Mouse (Mus musculus) gastrocnemius, postnatal 36 days (tissue): ENCODE measurements around the gene Fam168a. TPM values are rescaled to one million over a fixed set of nuclear protein-coding genes. Genes with fewer than 3 reads are reported as not detected.
"Not testable (repeated sequence)": the region's sequence is repeated elsewhere in the genome, so short reads cannot be mapped to it uniquely, and the experiment has no call there.

ENCODE experiments used
- DNase-seq, 2 experiments: peaks; one replicate each; pipeline ENCODE4 v3.0.0; 2022
- intact Hi-C: fragments of 180-260 bp; cut with DNase I; formaldehyde crosslinking; loops from one replicate; pipeline ENCODE4 v1.15.1; 2025
- total RNA-seq, 2 experiments: library from RNA; stranded (reverse); gene quantifications; 2 replicates each; pipeline ENCODE4 v1.2.3; 2021

Gene Fam168a
- total RNA-seq, 2 experiments from 2014 or later, result 33.8 to 37.1 TPM

DNA sequence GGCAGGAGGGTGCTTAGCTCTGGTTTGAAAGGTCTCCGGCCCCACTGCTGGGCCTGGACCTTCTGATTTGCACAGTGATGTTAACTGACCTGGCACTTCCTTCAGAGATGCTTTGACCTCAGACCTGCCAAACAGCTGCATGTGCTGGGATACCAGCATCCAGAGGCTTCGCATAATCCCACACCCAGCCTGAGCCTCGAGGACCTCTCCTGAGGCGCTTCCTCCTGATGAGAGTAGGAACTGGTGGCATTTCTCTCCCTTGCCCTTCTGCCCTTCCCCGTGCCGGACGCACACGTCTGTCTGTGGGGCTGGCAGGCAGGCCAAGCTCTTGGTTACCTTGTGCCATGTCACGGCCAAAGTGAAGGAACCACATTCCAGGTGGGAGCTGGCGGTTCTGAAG lies 130.2 kb downstream of the Fam168a start:
- DNase-seq, result no peak
- intact Hi-C loops, result no loop called here

DNA sequence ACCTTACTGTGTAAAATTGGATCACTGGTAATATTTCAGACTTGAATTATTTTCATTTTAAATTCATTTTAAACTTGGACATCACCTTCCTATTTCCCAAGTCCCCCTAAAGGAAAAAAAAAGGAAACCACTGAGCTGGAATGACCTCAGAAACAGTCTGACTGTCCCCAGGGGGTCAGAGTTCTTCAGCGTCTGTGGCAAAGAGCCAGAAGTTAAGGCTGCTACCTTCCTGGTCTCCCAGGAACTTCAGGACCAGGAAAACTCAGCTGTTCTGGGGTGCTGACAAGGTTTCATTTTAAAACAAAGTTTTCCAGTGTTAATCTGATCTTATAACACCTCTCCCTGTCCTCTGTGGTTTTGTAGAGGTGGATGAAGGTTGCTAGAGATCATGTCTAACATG lies 131.3 kb downstream of the Fam168a start:
- DNase-seq, result no peak
- intact Hi-C loops, result no loop called here

DNA sequence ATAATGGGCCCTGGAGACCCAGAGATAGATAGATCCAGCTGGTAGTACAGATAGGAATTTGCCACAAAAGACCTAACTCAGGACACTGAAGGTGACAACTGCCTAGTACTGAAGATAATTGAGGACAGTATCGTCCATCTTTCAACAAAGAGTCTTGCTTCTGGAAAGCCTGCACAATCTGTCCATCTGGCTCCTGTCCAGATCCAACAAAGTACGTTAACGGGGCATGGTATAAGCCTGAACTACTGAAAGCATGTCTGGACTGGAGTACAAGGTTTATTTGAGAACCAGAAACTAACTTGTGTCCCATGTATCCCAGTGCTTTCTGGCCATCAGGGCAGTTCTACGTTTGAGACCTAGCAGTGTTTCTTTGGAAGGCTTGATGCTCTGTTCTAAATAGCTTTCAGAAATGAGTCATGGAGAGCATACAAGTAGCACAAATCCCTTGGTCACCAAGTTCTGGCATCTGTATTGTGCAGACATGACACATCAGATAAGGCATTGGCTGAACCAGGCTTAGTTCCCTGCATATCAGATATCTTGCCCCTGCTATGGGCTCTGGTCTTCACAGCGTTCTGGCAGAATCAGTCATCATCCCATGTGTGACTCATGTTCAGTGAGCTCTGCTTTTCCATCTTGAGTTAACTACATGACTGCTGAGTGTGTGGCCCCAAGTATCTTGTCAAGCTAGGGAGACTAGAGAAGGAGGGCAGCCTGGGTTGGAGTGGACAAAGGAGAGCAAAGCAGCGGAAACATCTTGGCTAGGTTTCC lies 133.4 kb downstream of the Fam168a start:
- no peak for DNase-seq
- intact Hi-C loops, result no loop called here

DNA sequence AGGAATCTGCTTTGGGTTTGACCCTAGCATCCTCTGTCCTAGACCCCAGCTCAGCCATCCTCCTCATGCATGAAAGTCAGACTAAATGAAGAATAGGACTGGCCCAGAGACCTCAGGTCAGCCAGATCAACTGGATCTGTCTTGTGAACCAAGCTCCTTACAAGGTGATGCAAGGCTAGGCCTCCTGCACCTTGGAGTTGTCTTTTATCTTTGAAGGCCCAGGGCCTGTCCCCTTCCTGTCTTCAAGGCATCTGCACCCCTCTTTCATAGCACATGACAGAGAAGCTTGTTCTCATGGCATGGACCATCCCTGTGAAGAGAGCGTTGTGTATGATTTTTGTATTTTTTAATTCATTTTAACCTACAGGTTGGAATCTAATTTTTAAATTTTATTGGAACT lies 134.5 kb downstream of the Fam168a start:
- intact Hi-C loops, result no loop called here
- DNase-seq, result no peak

DNA sequence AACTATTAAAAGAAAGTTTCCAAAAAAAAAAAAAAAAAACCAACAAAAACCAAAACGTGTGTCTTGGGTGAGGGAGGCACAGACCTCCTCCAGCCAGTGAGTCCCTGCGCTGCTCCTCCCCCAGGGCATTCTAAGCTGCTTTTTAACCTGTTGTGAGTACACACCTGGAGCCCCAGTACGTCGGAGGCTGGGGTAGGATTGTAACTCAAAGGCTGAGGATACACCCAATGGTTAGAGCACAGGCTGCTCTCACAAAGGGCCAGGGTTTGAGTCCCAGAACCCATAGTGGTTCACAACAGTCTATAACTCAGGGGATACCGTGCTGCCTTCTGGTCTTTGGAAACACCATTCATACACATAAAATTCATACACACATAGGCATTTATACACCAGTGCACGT lies 135.2 kb downstream of the Fam168a start:
- no peak for DNase-seq
- intact Hi-C loops, result no loop called here

DNA sequence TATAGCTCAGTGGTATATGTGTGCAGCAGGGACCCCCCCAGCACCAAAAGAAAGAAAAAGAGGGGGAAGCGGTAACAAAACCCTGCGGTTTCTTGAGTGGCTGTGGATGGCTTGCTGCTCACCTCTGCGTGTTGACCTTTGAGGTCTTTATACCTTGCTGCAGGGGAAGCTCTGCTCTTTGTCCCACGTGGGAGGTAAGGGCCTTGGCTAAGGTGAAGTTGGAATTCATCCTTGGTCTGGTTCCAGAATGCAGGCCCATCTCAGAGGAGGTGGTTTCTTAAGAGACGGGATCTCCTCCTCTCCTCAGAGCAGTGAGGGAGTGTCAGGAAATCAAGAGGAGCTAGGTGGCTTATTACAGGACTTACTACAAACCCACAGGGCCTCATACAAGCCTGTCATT lies 135.7 kb downstream of the Fam168a start:
- intact Hi-C loops, result no loop called here
- DNase-seq, result no peak

DNA sequence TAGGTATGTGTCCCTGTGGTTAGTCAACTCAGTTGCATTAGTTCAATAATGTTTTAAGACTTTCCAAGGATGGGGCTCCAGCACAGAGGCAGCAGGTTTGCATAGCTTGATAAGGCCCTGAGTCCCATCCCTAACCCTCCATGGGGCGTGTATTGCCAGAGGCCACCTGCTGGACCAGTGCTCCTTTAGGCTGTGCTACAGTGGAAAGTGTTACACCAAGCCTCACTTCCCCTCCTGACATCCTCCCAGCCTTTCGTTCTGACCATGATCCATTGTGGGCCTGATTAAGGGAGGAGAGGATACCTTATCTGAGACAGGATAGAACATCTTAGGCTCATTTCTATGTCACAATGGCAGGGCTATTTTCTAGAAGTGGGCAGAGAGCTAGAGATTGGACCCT lies 137.4 kb downstream of the Fam168a start:
- intact Hi-C loops, result no loop called here
- no peak for DNase-seq

DNA sequence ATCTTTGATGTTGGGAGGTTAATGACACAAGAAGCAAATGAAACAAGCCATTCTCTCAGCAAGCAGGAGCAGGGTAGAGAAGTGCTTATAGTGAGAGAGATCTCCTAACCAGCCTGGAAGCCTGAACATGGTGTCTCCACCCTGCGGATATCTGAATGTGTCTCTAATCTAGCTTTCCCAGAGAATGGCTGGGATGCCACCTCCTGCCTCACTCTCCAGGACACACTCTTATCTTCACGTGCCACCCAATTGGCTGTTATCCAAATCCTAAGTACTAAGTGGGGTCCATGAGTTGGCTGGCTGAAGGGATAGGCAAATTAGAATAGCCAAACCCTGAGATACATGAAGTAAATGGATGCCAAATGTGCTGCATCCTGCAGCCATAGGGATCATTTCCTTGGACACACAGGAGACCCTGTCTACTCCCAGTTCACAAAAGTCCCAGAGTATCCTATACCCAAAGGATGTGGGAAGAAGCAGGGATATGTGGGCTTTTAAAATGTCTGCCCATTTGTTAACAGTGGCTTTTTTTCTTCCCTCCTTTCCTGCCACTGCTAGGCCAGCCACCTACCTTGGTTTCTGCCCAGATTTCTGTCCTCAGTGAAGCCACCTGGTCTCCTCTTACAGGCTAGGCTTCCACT lies 138.1 kb downstream of the Fam168a start:
- intact Hi-C loops, result no loop called here
- no peak for DNase-seq

DNA sequence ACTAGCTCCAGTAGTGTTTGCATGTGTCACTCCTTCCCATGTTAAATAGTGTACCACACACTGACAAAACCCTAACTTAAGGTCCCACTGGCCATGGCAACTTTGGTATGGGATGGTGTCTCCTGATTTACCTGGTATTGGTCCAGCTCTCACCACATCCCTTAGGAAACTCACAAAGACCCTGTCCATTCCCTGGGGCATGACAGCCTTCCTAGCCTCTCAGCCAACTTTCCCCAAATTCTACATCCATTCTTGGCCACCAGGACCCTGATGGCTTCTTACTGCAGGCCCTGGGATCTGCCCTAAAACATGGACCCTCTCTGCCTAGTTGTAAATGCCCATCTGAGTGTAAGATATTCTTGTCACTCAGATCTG lies 138.6 kb downstream of the Fam168a start:
- no peak for DNase-seq
- intact Hi-C loops, result no loop called here

DNA sequence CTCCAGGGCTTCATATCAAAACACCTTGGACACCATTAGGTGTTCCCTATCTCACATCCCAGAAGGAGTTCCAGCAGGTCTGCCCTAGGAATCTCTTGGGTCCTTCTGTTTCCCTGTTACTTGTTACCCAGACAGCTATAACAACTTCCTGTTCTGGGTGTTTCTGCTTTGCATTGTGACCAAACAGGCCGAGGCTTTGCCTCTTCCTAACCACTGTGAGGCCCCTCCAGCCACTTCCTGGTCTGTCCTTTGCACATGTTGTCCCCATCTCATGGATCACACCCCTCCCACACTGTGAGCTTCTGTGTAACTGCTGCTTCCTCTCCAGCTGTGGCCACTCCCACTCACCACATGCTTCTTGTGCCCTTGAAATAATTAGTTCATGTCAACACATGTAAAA lies 139.0 kb downstream of the Fam168a start:
- peak in 1 of 2 experiments; percentile 15 for DNase-seq

DNA sequence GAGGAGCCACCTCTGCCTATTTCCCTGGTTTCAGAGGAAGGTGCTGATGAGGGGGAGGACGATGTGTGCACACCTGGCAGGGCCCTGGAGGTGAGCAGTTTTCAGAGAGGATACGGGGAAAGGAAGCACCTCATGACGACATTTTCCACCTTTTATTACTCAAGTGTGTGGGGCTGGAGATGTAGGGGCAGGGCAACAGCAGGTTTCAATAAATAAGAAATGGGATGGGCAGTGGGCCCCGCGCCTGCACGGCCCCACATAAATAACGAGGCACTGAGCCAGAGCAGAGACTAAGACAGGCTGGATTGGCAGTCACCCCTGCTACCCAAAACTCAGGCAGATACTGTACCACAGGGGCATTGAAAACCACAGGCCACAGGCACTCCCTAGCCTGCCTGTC lies 139.6 kb downstream of the Fam168a start:
- DNase-seq, result peak in 1 of 2 experiments; percentile 12
- intact Hi-C loops, result not testable (repeated sequence)

More for the DNA sequence above, 139.0 kb downstream of the Fam168a start:
- intact Hi-C loops, result no loop called here

DNA sequence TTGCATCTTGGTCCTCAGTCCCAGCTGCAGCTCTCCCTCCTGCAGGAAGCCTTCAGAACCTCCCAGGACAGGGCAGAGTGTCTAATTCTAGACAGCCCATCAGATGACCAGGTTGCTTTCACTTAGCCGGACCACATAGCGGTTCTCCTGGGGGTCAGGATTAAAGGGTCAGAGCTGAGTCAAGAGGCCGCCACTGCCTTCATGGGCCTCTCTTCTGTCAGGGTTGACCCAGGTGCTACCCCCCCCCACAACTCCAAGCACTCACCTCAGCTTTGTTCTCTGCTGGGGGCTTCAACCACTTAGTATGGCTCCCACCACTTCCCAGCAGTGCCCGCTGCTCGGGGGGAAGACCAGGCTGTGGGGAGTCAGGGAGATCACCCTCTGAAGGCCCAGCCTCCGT lies 140.7 kb downstream of the Fam168a start:
- intact Hi-C loops, result no loop called here
- no peak for DNase-seq

DNA sequence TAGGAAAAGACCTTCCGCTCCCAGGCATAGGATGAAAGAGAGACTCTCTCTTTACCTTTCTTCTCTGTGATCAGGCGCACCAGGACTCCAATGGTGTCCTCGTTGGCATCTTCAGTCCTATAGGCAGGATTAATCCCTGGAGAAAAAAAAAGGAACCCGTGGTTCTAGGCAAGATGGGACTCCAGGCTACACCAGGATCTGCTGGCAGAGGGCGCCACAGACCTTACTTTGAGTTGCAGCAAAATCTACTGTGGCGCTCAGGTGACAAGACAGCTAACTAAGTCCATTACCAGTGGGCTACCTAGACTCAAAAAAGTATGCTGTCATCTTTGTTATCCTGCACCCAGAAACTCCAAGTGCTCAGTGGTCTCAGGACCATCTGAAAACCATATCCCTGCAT lies 142.3 kb downstream of the Fam168a start:
- DNase-seq, result peak; percentile 63 to 68
- intact Hi-C loops, result loop anchor here (1.0 to 2.0 kb wide), 2 partner anchors 18 to 38 kb away; no protein-coding TSS in a partner anchor

DNA sequence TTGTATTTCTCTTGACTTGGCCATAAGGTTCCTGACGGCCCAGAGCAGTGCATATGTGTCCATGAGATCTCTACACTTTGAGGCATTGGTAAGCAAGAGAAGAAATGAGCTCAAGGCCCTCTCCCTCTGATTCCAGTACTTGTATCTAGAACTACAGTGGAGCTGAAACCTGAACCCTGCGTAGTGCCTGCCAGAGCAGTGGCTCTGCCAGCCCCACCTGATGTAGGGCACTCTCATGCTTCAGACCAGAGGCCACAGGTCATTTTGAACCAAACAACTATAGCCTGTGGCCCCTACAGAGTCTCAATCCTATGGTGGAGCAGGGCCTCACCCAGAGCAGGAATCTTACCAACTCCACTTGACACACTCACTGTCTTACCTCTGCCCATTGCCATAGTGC lies 143.1 kb downstream of the Fam168a start:
- DNase-seq, result no peak
- intact Hi-C loops, result loop anchor here (1.0 to 2.0 kb wide), 2 partner anchors 17 to 37 kb away; no protein-coding TSS in a partner anchor

DNA sequence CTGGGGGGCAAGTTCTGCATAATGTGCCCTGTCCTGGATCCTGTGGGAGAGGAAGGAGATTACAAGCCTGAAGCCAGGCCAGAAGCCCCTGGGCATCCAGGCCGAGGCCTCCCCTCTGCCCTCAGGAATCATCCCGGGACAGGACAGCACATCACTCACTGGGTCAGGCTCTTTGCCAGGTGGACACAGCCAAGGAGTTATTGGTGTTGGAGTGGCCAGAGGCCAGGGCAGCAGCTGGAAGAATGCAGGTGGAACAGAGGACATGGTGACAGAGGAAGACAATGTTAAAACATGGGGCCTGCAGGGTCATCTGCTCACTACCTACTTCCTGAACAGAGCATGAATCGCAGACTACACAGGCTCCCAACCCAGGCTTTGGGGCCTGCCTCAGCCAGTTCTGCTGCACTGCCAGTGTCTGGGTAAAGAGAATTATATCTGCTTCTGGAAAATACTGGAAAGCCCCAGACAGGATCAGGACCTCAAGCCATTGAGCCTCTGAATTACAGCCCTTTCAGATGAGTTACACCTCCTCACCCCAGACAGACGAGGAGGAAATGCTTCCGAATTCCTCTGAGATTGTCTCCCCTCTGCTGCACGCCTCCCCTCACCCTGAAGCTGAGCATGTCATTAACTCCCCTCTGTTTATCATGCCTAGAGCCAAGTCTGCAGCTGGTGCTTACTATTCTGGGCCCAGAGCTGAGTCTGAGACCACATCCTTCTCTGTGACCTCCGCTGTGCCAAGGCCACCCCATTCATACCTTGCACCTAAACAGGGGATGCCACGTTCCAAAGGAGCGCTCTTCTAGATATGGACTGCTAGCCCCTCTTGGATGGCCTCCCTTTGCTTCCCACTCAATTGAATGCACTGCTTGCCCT lies 145.3 kb downstream of the Fam168a start:
- no peak for DNase-seq
- intact Hi-C loops, result no loop called here

DNA sequence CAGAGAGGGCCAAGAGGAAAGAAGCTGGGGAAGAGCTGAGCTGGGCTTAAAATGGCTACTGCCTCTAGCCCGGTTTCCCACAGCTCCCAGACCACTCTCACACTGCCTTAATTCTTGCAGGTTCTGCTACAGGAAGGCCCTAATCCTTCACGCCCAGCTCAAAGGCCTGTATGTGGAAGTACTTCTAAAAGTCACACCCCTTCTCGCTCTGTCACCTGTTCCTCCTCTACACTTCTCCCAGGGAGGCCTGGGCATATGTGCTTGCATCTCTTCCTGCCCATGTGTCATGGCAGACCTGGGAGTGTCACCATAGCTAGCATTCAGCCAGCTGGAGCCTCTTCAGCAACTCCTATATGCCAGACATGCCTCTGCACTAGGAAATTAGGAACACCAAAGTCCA lies 147.0 kb downstream of the Fam168a start:
- intact Hi-C loops, result no loop called here
- DNase-seq, result no peak

DNA sequence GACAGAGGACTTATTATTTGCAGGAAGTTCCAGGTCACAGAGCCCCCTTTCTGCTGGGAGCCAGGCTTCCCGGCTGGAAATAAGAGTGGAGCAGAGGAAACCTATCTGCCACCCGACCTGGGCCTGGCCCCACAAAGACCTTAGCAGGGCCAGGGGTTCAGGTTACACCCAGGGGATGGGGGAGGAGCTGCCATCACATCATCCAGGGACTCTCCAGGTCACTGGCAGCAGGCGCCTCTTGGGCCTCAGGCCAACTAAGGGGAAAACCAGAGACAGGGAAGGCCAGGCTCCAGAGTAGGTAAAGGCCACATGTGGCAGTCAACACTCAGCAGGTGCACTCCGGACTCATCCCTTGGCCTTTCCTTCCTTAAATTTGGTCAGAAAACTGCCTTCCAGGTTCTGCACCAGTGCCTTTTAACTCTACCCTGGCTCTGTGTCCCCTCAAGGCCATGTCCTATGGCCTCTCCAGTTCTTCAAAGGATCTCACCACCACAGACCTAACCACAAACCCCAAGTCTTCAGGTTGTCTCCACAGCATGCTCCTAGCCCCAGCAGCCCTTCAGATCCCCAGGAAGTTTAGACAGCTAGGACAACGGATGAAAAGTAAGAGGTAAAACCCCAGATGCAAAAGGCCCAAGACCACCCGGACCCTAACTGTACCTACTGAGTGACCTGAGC lies 147.8 kb downstream of the Fam168a start:
- intact Hi-C loops, result no loop called here
- peak in 1 of 2 experiments; percentile 55 for DNase-seq

DNA sequence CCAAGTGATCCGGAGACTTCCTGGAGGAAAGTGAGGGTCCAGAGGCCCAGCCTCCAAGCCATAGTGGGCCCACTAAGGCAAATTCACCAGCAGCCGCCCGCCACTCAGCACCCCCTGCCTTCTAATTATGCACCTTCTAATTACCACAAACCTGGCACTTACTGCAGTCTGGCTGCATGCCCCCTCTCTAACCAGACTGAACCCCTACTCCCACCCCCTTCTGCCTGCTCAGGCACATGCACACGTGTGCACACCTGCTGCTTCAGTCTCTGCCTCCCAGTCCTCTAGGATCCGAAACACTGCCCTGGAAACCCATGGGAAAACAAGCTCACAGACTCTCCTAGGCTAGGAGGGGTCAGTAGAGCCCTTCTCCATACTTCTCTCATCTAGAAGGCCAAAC lies 148.4 kb downstream of the Fam168a start:
- intact Hi-C loops, result no loop called here
- no peak for DNase-seq

DNA sequence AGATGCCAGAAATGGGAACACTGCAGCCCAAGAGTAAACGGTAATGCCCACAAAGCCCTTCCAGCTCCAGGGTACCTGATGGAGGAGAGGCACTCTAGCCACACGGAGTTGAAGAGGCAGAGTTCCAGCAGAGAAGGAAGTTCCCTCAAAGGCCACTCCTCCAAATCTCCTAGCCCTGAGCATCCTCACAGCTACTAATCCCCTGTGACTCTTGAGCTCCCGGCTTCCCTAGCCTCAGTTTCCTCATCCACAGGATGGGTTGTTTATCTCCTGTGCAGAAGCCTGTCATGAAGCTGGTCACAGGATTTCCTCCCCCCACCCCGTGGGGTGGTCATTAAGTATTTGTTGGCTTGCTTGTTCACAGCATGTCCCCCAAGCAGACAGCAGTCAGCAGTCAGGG lies 148.9 kb downstream of the Fam168a start:
- intact Hi-C loops, result no loop called here
- DNase-seq, result no peak

DNA sequence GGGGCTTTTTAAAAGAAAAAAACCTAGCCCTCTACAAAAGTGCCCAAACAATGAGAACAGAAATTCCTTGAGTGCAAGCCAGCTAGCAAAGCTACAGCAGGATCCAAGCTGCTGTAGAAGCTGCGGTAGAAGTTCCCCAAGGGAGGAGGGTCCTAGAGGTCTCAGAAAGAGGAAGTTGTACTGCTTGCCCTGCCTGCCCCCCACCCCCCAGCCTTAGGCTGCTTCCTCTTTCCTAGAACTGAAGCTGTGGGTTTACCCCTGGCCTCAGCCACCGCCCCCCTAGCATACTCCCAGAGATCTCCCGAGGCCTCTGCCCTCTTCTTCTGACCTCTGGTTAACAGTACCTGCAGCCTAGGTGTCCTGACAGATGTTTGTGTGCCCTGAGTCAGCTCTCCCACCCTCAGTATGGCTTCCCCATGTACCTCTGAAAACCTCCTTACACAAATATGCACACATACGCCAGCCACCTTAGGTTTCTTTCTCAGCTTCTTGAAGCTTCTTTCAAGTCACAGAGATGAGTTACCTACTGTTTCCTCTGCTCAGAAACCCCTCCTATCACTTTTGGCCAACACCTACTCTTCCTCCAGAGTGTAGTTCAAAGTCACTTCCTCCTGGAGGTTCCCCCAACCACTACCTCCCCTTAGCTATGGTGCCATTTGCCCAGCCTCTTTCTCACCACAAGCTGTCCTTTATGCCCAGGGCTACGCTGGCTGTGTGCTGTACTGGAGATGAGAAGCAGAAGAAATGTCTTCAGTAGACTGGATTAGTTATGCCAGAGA lies 149.5 kb downstream of the Fam168a start:
- no peak for DNase-seq
- intact Hi-C loops, result no loop called here
